Mouse (Mus musculus) liver, embryonic 13.5 days (tissue): ENCODE data around the gene Rnh1. TPM values are rescaled to one million over a fixed set of nuclear protein-coding genes. Genes with fewer than 3 reads are reported as not detected.
A peak's percentile ranks its signal among the peaks of the same experiment; 100 is the strongest.

Experiments used
- ATAC-seq: fragments of 200-750 bp; cut with Nextera tagmentation; 2 replicates; pipeline ENCODE4 v1.8.0; 2017; ENCODE audit warnings: low read depth, mild to moderate bottlenecking, moderate number of reproducible peaks, moderate library complexity
- DNase-seq: peaks from one replicate; pipeline ENCODE4 v3.0.0; 2022
- H3K27ac ChIP-seq: fragments of 300-500 bp; sonication (generic); 2 replicates; pipeline ENCODE4 v1.5.1; 2015; ENCODE audit warnings: moderate library complexity, mild to moderate bottlenecking, inconsistent platforms
- H3K27me3 ChIP-seq: fragments of 300-500 bp; sonication (generic); 2 replicates; pipeline ENCODE4 v1.6.1; 2015; ENCODE audit warnings: mild to moderate bottlenecking, inconsistent platforms
- H3K36me3 ChIP-seq: fragments of 300-500 bp; sonication (generic); 2 replicates; pipeline ENCODE4 v1.6.1; 2015; ENCODE audit warnings: mild to moderate bottlenecking, inconsistent platforms
- H3K4me1 ChIP-seq: fragments of 300-500 bp; sonication (generic); replicated peaks from 2 replicates; pipeline ENCODE4 v1.6.1; 2015; ENCODE audit warnings: inconsistent platforms
- H3K4me2 ChIP-seq: fragments of 300-500 bp; sonication (generic); 2 replicates; pipeline ENCODE4 v1.6.1; 2015; ENCODE audit warnings: inconsistent platforms, mild to moderate bottlenecking, moderate library complexity
- H3K4me3 ChIP-seq: fragments of 300-500 bp; sonication (generic); replicated peaks from 2 replicates; pipeline ENCODE4 v1.5.1; 2015; ENCODE audit warnings: mild to moderate bottlenecking, inconsistent platforms
- H3K9ac ChIP-seq: fragments of 300-500 bp; sonication (generic); 2 replicates; pipeline ENCODE4 v1.6.1; 2015; ENCODE audit warnings: mild to moderate bottlenecking, inconsistent platforms
- H3K9me3 ChIP-seq: fragments of 300-500 bp; sonication (generic); replicated peaks from 2 replicates; pipeline ENCODE4 v1.6.1; 2016; ENCODE audit warnings: inconsistent platforms
- WGBS: fragments of 180-500 bp; shearing (Covaris S2); methylation state at CpG from one replicate; pipeline ENCODE4 v1.1.7; 2015; ENCODE audit not compliant: insufficient replicate concordance; 5-methylcytosine and 5-hydroxymethylcytosine counted together
- polyA plus RNA-seq: library from polyadenylated mRNA; unstranded; fragments of >200 nt; fragmentation: Nextera tagmentation; extraction: Ambion mirVana; gene quantifications from 2 replicates; pipeline ENCODE4 v1.2.1, GENCODE M21; 2015

The Rnh1 gene
- polyA plus RNA-seq, 1 experiment from 2014 or later, result 55.0 TPM

GRCm38 (mm10) chr7:141191036-141191435 lies 18.4 kb upstream of the Rnh1 start:
- ATAC-seq (no peak), DNase-seq (no peak)
- no peak overlapping the region for H3K4me3 ChIP-seq
- WGBS, result 89% methylated on average over 14 of the region's 14 CpGs
- no peaks in the 10 kb centered on the region for H3K27me3 ChIP-seq
- H3K4me1 ChIP-seq, result peaks cover 51% of the 10 kb centered on the region
- H3K36me3 ChIP-seq, result peaks cover 36% of the 10 kb centered on the region
- H3K9ac ChIP-seq, result no peak overlapping the region
- H3K4me2 ChIP-seq, result no peak overlapping the region
- H3K27ac ChIP-seq, result no peak overlapping the region
- H3K9me3 ChIP-seq, result no peaks in the 10 kb centered on the region

- H3K27me3 ChIP-seq, result no peaks in the 10 kb centered on the region
- DNase-seq, result no peak
- 74% methylated on average over 3 of the region's 3 CpGs for WGBS
- H3K4me3 ChIP-seq, result no peak overlapping the region
- no peak for ATAC-seq
- peaks cover 36% of the 10 kb centered on the region for H3K36me3 ChIP-seq
- H3K4me1 ChIP-seq, result peaks cover 43% of the 10 kb centered on the region
- H3K9me3 ChIP-seq, result no peaks in the 10 kb centered on the region
- H3K9ac ChIP-seq, result no peak overlapping the region
- H3K4me2 ChIP-seq, result no peak overlapping the region
- H3K27ac ChIP-seq, result peak overlapping the region; percentile 53; the same call in 1 of the 2 replicates
Observed at GRCm38 (mm10) chr7:141190220-141190619, 17.6 kb upstream of the Rnh1 start.

- no peaks in the 10 kb centered on the region for H3K9me3 ChIP-seq
- no peaks in the 10 kb centered on the region for H3K27me3 ChIP-seq
- H3K36me3 ChIP-seq, result peaks cover 36% of the 10 kb centered on the region
- H3K9ac ChIP-seq, result no peak overlapping the region
- no peak overlapping the region for H3K4me2 ChIP-seq
- no peak for ATAC-seq
- no peak overlapping the region for H3K4me3 ChIP-seq
- 0 out of 2 replicates have a peak overlapping the region, but pooled peaks have one; percentile 4 for H3K27ac ChIP-seq
- DNase-seq, result no peak
- peaks cover 33% of the 10 kb centered on the region for H3K4me1 ChIP-seq
- 88% methylated on average over 3 of the region's 3 CpGs for WGBS
Observed at GRCm38 (mm10) chr7:141188733-141189132, 16.1 kb upstream of the Rnh1 start.

- Histone ChIP-seq H3K27ac (0 out of 2 replicates have a peak overlapping the region, but pooled peaks have one; percentile 4), H3K36me3 (peaks cover 36% of the 10 kb centered on the region), H3K9ac (no peak overlapping the region), H3K27me3 (no peaks in the 10 kb centered on the region), H3K4me3 (no peak overlapping the region), H3K9me3 (no peaks in the 10 kb centered on the region), H3K4me1 (peaks cover 32% of the 10 kb centered on the region), H3K4me2 (no peak overlapping the region)
- ATAC-seq, result no peak
- no peak for DNase-seq
- 69% methylated on average over 3 of the region's 3 CpGs for WGBS
Observed at GRCm38 (mm10) chr7:141188194-141188593, 15.5 kb upstream of the Rnh1 start.

GRCm38 (mm10) chr7:141176173-141176572 lies 3.5 kb upstream of the Rnh1 start:
- H3K4me1 ChIP-seq, result peaks cover 23% of the 10 kb centered on the region
- H3K27ac ChIP-seq, result no peak overlapping the region
- H3K4me3 ChIP-seq, result no peak overlapping the region
- ATAC-seq (no peak), DNase-seq (peak; percentile 76)
- H3K36me3 ChIP-seq, result no peaks in the 10 kb centered on the region
- WGBS, result 1% methylated on average over 8 of the region's 8 CpGs
- H3K9me3 ChIP-seq, result no peaks in the 10 kb centered on the region
- H3K9ac ChIP-seq, result no peak overlapping the region
- H3K4me2 ChIP-seq, result no peak overlapping the region
- peaks cover 3% of the 10 kb centered on the region; the same call in 1 of the 2 replicates for H3K27me3 ChIP-seq

GRCm38 (mm10) chr7:141175068-141175467 lies 2.4 kb upstream of the Rnh1 start:
- no peak for DNase-seq
- Histone ChIP-seq H3K36me3 (no peaks in the 10 kb centered on the region), H3K9me3 (no peaks in the 10 kb centered on the region), H3K4me1 (peaks cover 34% of the 10 kb centered on the region), H3K9ac (no peak overlapping the region), H3K4me3 (no peak overlapping the region), H3K4me2 (no peak overlapping the region), H3K27me3 (peaks cover 3% of the 10 kb centered on the region; the same call in 1 of the 2 replicates), H3K27ac (no peak overlapping the region)
- ATAC-seq, result no peak
- WGBS, result 73% methylated on average over 4 of the region's 4 CpGs

GRCm38 (mm10) chr7:141173323-141173850 lies 730 bp upstream of the Rnh1 start:
- Histone ChIP-seq H3K9ac (peak overlapping the region; percentile 79), H3K4me2 (peak overlapping the region; percentile 89), H3K4me3 (peak overlapping the region; percentile 70; the same call in 1 of the 2 replicates), H3K4me1 (peaks cover 50% of the 10 kb centered on the region), H3K27ac (peak overlapping the region; percentile 83), H3K9me3 (no peaks in the 10 kb centered on the region), H3K27me3 (peaks cover 3% of the 10 kb centered on the region; the same call in 1 of the 2 replicates), H3K36me3 (no peaks in the 10 kb centered on the region)
- no peak for ATAC-seq
- 78% methylated on average over 5 of the region's 5 CpGs for WGBS
- no peak for DNase-seq

- ATAC-seq (no peak), DNase-seq (no peak)
- Histone ChIP-seq H3K27ac (peak overlapping the region; percentile 80; the same call in 1 of the 2 replicates), H3K4me2 (no peak overlapping the region), H3K36me3 (peaks cover 7% of the 10 kb centered on the region; the same call in 1 of the 2 replicates), H3K4me3 (no peak overlapping the region), H3K27me3 (no peaks in the 10 kb centered on the region), H3K4me1 (peaks cover 70% of the 10 kb centered on the region), H3K9me3 (no peaks in the 10 kb centered on the region), H3K9ac (0 out of 2 replicates have a peak overlapping the region, but pooled peaks have one; percentile 7)
Observed at GRCm38 (mm10) chr7:141169866-141170265, 2.8 kb downstream of the Rnh1 start.

- Histone ChIP-seq H3K9me3 (no peaks in the 10 kb centered on the region), H3K4me1 (peaks cover 70% of the 10 kb centered on the region), H3K4me2 (peak overlapping the region; percentile 86), H3K4me3 (peak overlapping the region; percentile 66; the same call in 1 of the 2 replicates), H3K27ac (peak overlapping the region; percentile 80), H3K9ac (peak overlapping the region; percentile 78), H3K36me3 (peaks cover 12% of the 10 kb centered on the region), H3K27me3 (no peaks in the 10 kb centered on the region)
- no peak for ATAC-seq
- 93% methylated on average over 1 of the region's 1 CpGs for WGBS
- no peak for DNase-seq
Observed at GRCm38 (mm10) chr7:141169300-141169699, 3.4 kb downstream of the Rnh1 start.

GRCm38 (mm10) chr7:141168518-141168953 lies 4.1 kb downstream of the Rnh1 start:
- Histone ChIP-seq H3K36me3 (peaks cover 20% of the 10 kb centered on the region), H3K4me2 (peak overlapping the region; percentile 86), H3K4me3 (peak overlapping the region; percentile 66), H3K9me3 (no peaks in the 10 kb centered on the region), H3K4me1 (peaks cover 68% of the 10 kb centered on the region), H3K27me3 (no peaks in the 10 kb centered on the region), H3K27ac (peak overlapping the region; percentile 80), H3K9ac (peak overlapping the region; percentile 78)
- ATAC-seq (peak; percentile 63), DNase-seq (peak; percentile 71)
- WGBS, result 2% methylated on average over 22 of the region's 22 CpGs

- Histone ChIP-seq H3K4me3 (peak overlapping the region; percentile 66), H3K36me3 (peaks cover 25% of the 10 kb centered on the region), H3K4me2 (peak overlapping the region; percentile 86), H3K9me3 (no peaks in the 10 kb centered on the region), H3K27ac (peak overlapping the region; percentile 80), H3K4me1 (peaks cover 62% of the 10 kb centered on the region), H3K9ac (peak overlapping the region; percentile 78), H3K27me3 (no peaks in the 10 kb centered on the region)
- peak; percentile 52 for DNase-seq
- WGBS, result 12% methylated on average over 7 of the region's 7 CpGs
- ATAC-seq, result peak; percentile 38
Observed at GRCm38 (mm10) chr7:141167901-141168517, 4.6 kb downstream of the Rnh1 start.
